Comparison of ENCODE assay signal across 24 mouse cellular contexts in genomic region chr13:13997476-13997875, GRCm38 (mm10). TPM values are rescaled to one million over a fixed set of nuclear protein-coding genes. Genes with fewer than 3 reads are reported as not detected.
DNase-seq lines count a peak whose midpoint lies in the region; ATAC-seq and TF ChIP-seq lines count a peak whose summit lies in the region.
"Had no signal": no experiment of that assay in that cellular context is flagged by ENCODE, and none has a peak within 500 bp of the region (broad histone marks: within the 10 kb centered on the region; RNA-seq: fewer than 3 reads in every experiment).

No protein-coding gene starts in this region.

- no peak overlapping the region for H3K9ac ChIP-seq in liver, embryonic 15.5 days
- H3K9ac ChIP-seq in stomach, embryonic 15.5 days = no peak overlapping the region
- H3K9ac ChIP-seq in stomach, postnatal 0 days (ENCODE audit: low read length) = no peak overlapping the region
- H3K9ac ChIP-seq in hindbrain, postnatal 0 days (replicated peaks; ENCODE audit: low read length) = no peak overlapping the region
- H3K9ac ChIP-seq: embryonic facial prominence, embryonic 12.5 days; embryonic facial prominence, embryonic 15.5 days; forebrain, postnatal 0 days; hindbrain, embryonic 12.5 days; hindbrain, embryonic 15.5 days had no signal

- no peak overlapping the region for H3K4me2 ChIP-seq in liver, embryonic 15.5 days
- no peak overlapping the region for H3K4me2 ChIP-seq in stomach, embryonic 15.5 days
- no peak overlapping the region for H3K4me2 ChIP-seq in stomach, postnatal 0 days (replicated peaks; ENCODE audit: low read depth)
- no peak overlapping the region for H3K4me2 ChIP-seq in myocyte (ENCODE audit: low read depth)
- no peak overlapping the region for H3K4me2 ChIP-seq in hindbrain, postnatal 0 days (ENCODE audit: low read depth, low read length)
- H3K4me2 ChIP-seq: embryonic facial prominence, embryonic 12.5 days; embryonic facial prominence, embryonic 15.5 days; heart, embryonic 11.5 days; hindbrain, embryonic 12.5 days; hindbrain, embryonic 15.5 days had no signal

- H3K36me3 ChIP-seq in liver, embryonic 15.5 days (replicated peaks) = peaks cover 95% of the 10 kb centered on the region
- peaks cover 27% of the 10 kb centered on the region; the same call in 1 of the 2 replicates for H3K36me3 ChIP-seq in stomach, embryonic 15.5 days
- H3K36me3 ChIP-seq in stomach, postnatal 0 days (ENCODE audit: control insufficient read depth, insufficient read depth, low read length) = peaks cover 23% of the 10 kb centered on the region
- peaks cover 68% of the 10 kb centered on the region for H3K36me3 ChIP-seq in myocyte (ENCODE audit: control insufficient read depth, insufficient read depth)
- H3K36me3 ChIP-seq in hindbrain, postnatal 0 days (ENCODE audit: insufficient read depth, low read length) = peaks cover 42% of the 10 kb centered on the region

- TF ChIP-seq POLR2A in myocyte (IDR thresholded peaks at IDR 0.05; ENCODE audit: insufficient read length, low read depth) = no peak

- no peak for TF ChIP-seq CTCF in stomach, postnatal 0 days (IDR thresholded peaks at IDR 0.05; ENCODE audit: low read depth)
- TF ChIP-seq CTCF in hindbrain, postnatal 0 days (IDR thresholded peaks at IDR 0.05; ENCODE audit: low read depth) = no peak

- no peaks in the 10 kb centered on the region for H3K9me3 ChIP-seq in liver, embryonic 15.5 days (replicated peaks)
- no peaks in the 10 kb centered on the region for H3K9me3 ChIP-seq in stomach, embryonic 15.5 days
- no peaks in the 10 kb centered on the region for H3K9me3 ChIP-seq in stomach, postnatal 0 days (ENCODE audit: control insufficient read depth, low read length)
- no peaks in the 10 kb centered on the region for H3K9me3 ChIP-seq in hindbrain, postnatal 0 days (ENCODE audit: low read length)
- H3K9me3 ChIP-seq: embryonic facial prominence, embryonic 12.5 days; embryonic facial prominence, embryonic 15.5 days; hindbrain, embryonic 12.5 days; hindbrain, embryonic 15.5 days had no signal

- no peaks in the 10 kb centered on the region for H3K4me1 ChIP-seq in liver, embryonic 15.5 days (replicated peaks)
- H3K4me1 ChIP-seq in stomach, embryonic 15.5 days = no peaks in the 10 kb centered on the region
- H3K4me1 ChIP-seq in stomach, postnatal 0 days (replicated peaks; ENCODE audit: control insufficient read depth, insufficient read depth) = no peaks in the 10 kb centered on the region
- no peaks in the 10 kb centered on the region for H3K4me1 ChIP-seq in hindbrain, postnatal 0 days (ENCODE audit: insufficient read depth, low read length)
- H3K4me1 ChIP-seq: embryonic facial prominence, embryonic 12.5 days; embryonic facial prominence, embryonic 15.5 days; hindbrain, embryonic 12.5 days; hindbrain, embryonic 15.5 days had no signal

- H3K27me3 ChIP-seq in liver, embryonic 15.5 days = no peaks in the 10 kb centered on the region
- no peaks in the 10 kb centered on the region for H3K27me3 ChIP-seq in stomach, embryonic 15.5 days (replicated peaks)
- no peaks in the 10 kb centered on the region for H3K27me3 ChIP-seq in stomach, postnatal 0 days (ENCODE audit: control insufficient read depth, insufficient read depth, low read length)
- H3K27me3 ChIP-seq in myocyte (ENCODE audit: control insufficient read depth, insufficient read depth, insufficient read length) = no peaks in the 10 kb centered on the region
- no peaks in the 10 kb centered on the region for H3K27me3 ChIP-seq in hindbrain, postnatal 0 days (ENCODE audit: insufficient read depth, low read length)
- H3K27me3 ChIP-seq: embryonic facial prominence, embryonic 12.5 days; embryonic facial prominence, embryonic 15.5 days; hindbrain, embryonic 12.5 days; hindbrain, embryonic 15.5 days had no signal

- no peak overlapping the region for H3K4me3 ChIP-seq in liver, embryonic 15.5 days (replicated peaks)
- H3K4me3 ChIP-seq in stomach, embryonic 15.5 days (replicated peaks) = no peak overlapping the region
- H3K4me3 ChIP-seq in stomach, postnatal 0 days (ENCODE audit: low read depth, low read length) = no peak overlapping the region
- no peak overlapping the region for H3K4me3 ChIP-seq in myocyte
- no peak overlapping the region for H3K4me3 ChIP-seq in hindbrain, postnatal 0 days (ENCODE audit: low read length)
- H3K4me3 ChIP-seq: embryonic facial prominence, embryonic 12.5 days; embryonic facial prominence, embryonic 15.5 days; gastrocnemius, adult 2 months; hindbrain, embryonic 12.5 days; hindbrain, embryonic 15.5 days had no signal

- H3K27ac ChIP-seq in liver, embryonic 15.5 days (replicated peaks) = no peak overlapping the region
- no peak overlapping the region for H3K27ac ChIP-seq in stomach, embryonic 15.5 days
- H3K27ac ChIP-seq in stomach, postnatal 0 days (replicated peaks) = no peak overlapping the region
- no peak overlapping the region for H3K27ac ChIP-seq in hindbrain, postnatal 0 days
- H3K27ac ChIP-seq: embryonic facial prominence, embryonic 12.5 days; embryonic facial prominence, embryonic 15.5 days; gastrocnemius, adult 2 months; hindbrain, embryonic 12.5 days; hindbrain, embryonic 15.5 days had no signal

- ATAC-seq in liver, embryonic 15.5 days (ENCODE audit: insufficient read depth) = peak; percentile 53; the same call in 1 of the 2 replicates
- ATAC-seq in stomach, embryonic 15.5 days (ENCODE audit: insufficient read depth, low FRiP score, low read depth) = peak; percentile 83; the same call in 1 of the 2 replicates
- no peak for ATAC-seq in stomach, postnatal 0 days (ENCODE audit: low FRiP score, low TSS enrichment)
- ATAC-seq in hindbrain, postnatal 0 days = no peak
- ATAC-seq: CD4-positive, CD25-positive, alpha-beta regulatory T cell, adult 4 months; forebrain, embryonic 14.5 days; forebrain, postnatal 0 days had no signal

- H3K79me2 ChIP-seq in myocyte (ENCODE audit: control insufficient read depth, insufficient read depth) = no peaks in the 10 kb centered on the region

- 87% methylated on average over 5 of the region's 5 CpGs for WGBS in liver, embryonic 15.5 days (ENCODE audit: insufficient replicate concordance)
- 59% methylated on average over 5 of the region's 5 CpGs for WGBS in stomach, embryonic 15.5 days
- 46% methylated on average over 5 of the region's 5 CpGs for WGBS in stomach, postnatal 0 days
- 90% methylated on average over 5 of the region's 5 CpGs for WGBS in hindbrain, postnatal 0 days

- no peak for TF ChIP-seq EP300 in stomach, postnatal 0 days (optimal IDR thresholded peaks at IDR 0.05)

- DNase-seq in liver = no peak
- DNase-seq in stomach, postnatal 0 days (ENCODE audit: low spot score) = no peak
- DNase-seq in hindbrain, postnatal 0 days (ENCODE audit: low spot score) = no peak
- DNase-seq: adrenal gland, adult 2 months; adrenal gland, postnatal 14 days; cerebellum, adult 11 months; cerebellum, adult 2 months; cerebellum, adult 9-11 months; cerebellum, postnatal 25 days; embryo, embryonic 11 days; forebrain, postnatal 0 days; gastrocnemius, adult 2 months; gastrocnemius, postnatal 14 days; heart, adult 11 months had no signal

- H3ac ChIP-seq in myocyte (ENCODE audit: control insufficient read depth, insufficient read length) = no peak overlapping the region

TF ChIP-seq in myocyte, 11 proteins besides CTCF, POLR2A, EP300 and RAD21:
- TF ChIP-seq REST (IDR thresholded peaks at IDR 0.05; ENCODE audit: insufficient read depth, insufficient read length) (no peak), USF1 (IDR thresholded peaks at IDR 0.05; ENCODE audit: low read depth) (no peak), POLR2AphosphoS2 (IDR thresholded peaks at IDR 0.05; ENCODE audit: insufficient read length, low read depth) (peak; percentile 31)

RNA-seq across cellular contexts. Expression of gene Tbce, which starts 42.0 kb away (rescaled TPM):
- 27.0 and 30.6 TPM in 2 replicates for polyA plus RNA-seq in liver, embryonic 15.5 days (2015; fragmentation: Nextera tagmentation; extraction: Ambion mirVana)
- 52.2 and 57.9 TPM in 2 replicates for polyA plus RNA-seq in stomach, embryonic 15.5 days (2015; fragmentation: Nextera tagmentation; extraction: Ambion mirVana)
- polyA plus RNA-seq in stomach, postnatal 0 days (2015; fragmentation: Nextera tagmentation; extraction: Ambion mirVana) = 29.8 and 31.8 TPM in 2 replicates
- 20.3 TPM for polyA plus RNA-seq in myocyte (2012; fragmentation: generic; extraction: Trizol)
- total RNA-seq in hindbrain, postnatal 0 days (2014; rRNA removed) = 43.3 and 60.2 TPM in 2 replicates
- 79.1 and 86.7 TPM in 2 replicates for polyA plus RNA-seq in hindbrain, postnatal 0 days (2015; fragmentation: Nextera tagmentation; extraction: Ambion mirVana)

RNA-seq across cellular contexts. Expression of gene B3galnt2, which starts 43.2 kb away (rescaled TPM):
- 25.2 and 28.0 TPM in 2 replicates for polyA plus RNA-seq in liver, embryonic 15.5 days (2015; fragmentation: Nextera tagmentation; extraction: Ambion mirVana)
- polyA plus RNA-seq in stomach, embryonic 15.5 days (2015; fragmentation: Nextera tagmentation; extraction: Ambion mirVana) = 42.0 and 42.9 TPM in 2 replicates
- polyA plus RNA-seq in stomach, postnatal 0 days (2015; fragmentation: Nextera tagmentation; extraction: Ambion mirVana) = 17.4 and 18.0 TPM in 2 replicates
- 22.4 TPM for polyA plus RNA-seq in myocyte (2012; fragmentation: generic; extraction: Trizol)
- total RNA-seq in hindbrain, postnatal 0 days (2014; rRNA removed) = 7.8 and 10.2 TPM in 2 replicates
- 7.2 and 9.6 TPM in 2 replicates for polyA plus RNA-seq in hindbrain, postnatal 0 days (2015; fragmentation: Nextera tagmentation; extraction: Ambion mirVana)

Comparison
In these comparisons a context has a peak if more than half of its experiments do, and no peak if none do; other contexts are left out.
1. ATAC-seq: peak in liver, embryonic 15.5 days (single experiment) and stomach, embryonic 15.5 days (single experiment); none in stomach, postnatal 0 days (single experiment) and hindbrain, postnatal 0 days (single experiment).